Mouse (Mus musculus) limb, embryonic 14.5 days (tissue): ENCODE measurements around the gene Poldip3. TPM values are rescaled to one million over a fixed set of nuclear protein-coding genes. Genes with fewer than 3 reads are reported as not detected.

ENCODE experiments used
- ATAC-seq: fragments of 200-750 bp; cut with Nextera tagmentation; 2 replicates; pipeline ENCODE4 v1.8.0; 2017; ENCODE audit warnings: low read depth, moderate number of reproducible peaks, moderate TSS enrichment; ENCODE audit not compliant: low FRiP score
- DNase-seq: peaks from one replicate; pipeline ENCODE4 v3.0.0-alpha.2; 2015; ENCODE audit warnings: low spot score
- H3K27ac ChIP-seq: fragments of 300-500 bp; sonication (generic); replicated peaks from 2 replicates; pipeline ENCODE4 v1.5.1; 2014; ENCODE audit warnings: low read depth, mild to moderate bottlenecking, low read length, moderate library complexity, mixed read lengths
- H3K27me3 ChIP-seq: fragments of 300-500 bp; sonication (generic); 2 replicates; pipeline ENCODE4 v1.6.1; 2014; ENCODE audit warnings: low read length, mixed read lengths; ENCODE audit not compliant: control insufficient read depth, insufficient read depth
- H3K36me3 ChIP-seq: fragments of 300-500 bp; sonication (generic); 2 replicates; pipeline ENCODE4 v1.6.1; 2014; ENCODE audit warnings: mild to moderate bottlenecking, low read length, moderate library complexity, mixed read lengths; ENCODE audit not compliant: control insufficient read depth, insufficient read depth
- H3K4me1 ChIP-seq: fragments of 300-500 bp; sonication (generic); 2 replicates; pipeline ENCODE4 v1.6.1; 2014; ENCODE audit warnings: antibody characterized with exemption, low read length, mixed read lengths; ENCODE audit not compliant: control insufficient read depth, insufficient read depth
- H3K4me2 ChIP-seq: fragments of 300-500 bp; sonication (generic); replicated peaks from 2 replicates; pipeline ENCODE4 v1.6.1; 2014; ENCODE audit warnings: low read depth, mild to moderate bottlenecking, low read length, moderate library complexity; ENCODE audit not compliant: severe bottlenecking
- H3K4me3 ChIP-seq: fragments of 300-500 bp; sonication (generic); replicated peaks from 2 replicates; pipeline ENCODE4 v1.5.1; 2014; ENCODE audit warnings: low read length
- H3K9ac ChIP-seq: fragments of 300-500 bp; sonication (generic); 2 replicates; pipeline ENCODE4 v1.6.1; 2014; ENCODE audit warnings: mild to moderate bottlenecking, low read depth, low read length, moderate library complexity; ENCODE audit not compliant: severe bottlenecking
- H3K9me3 ChIP-seq: fragments of 300-500 bp; sonication (generic); 2 replicates; pipeline ENCODE4 v1.6.1; 2016; ENCODE audit warnings: low read length; ENCODE audit not compliant: control insufficient read depth
- POLR2A ChIP-seq: fragments of 200-500 bp; IDR thresholded peaks from 2 replicates; pipeline ENCODE4 v1.8.0; 2012; ENCODE audit warnings: inconsistent platforms, mild to moderate bottlenecking, moderate library complexity, borderline replicate concordance; ENCODE audit not compliant: insufficient read depth, insufficient read length; ENCODE audit errors: extremely low read depth
- WGBS: fragments of 180-500 bp; shearing (Covaris S2); extraction: QIAGEN DNeasy Blood & Tissue Kit; methylation state at CpG from one replicate; pipeline ENCODE4 v1.1.7; 2014; 5-methylcytosine and 5-hydroxymethylcytosine counted together
- polyA plus RNA-seq, 2 experiments: library from polyadenylated mRNA; depleted of rRNA in 1 of 2; stranded (reverse) in 1 of 2; unstranded in 1 of 2; fragments of >200 nt; fragmentation: Nextera tagmentation in 1 of 2; extraction: Ambion mirVana in 1 of 2; gene quantifications; 2 replicates each; pipeline versions ENCODE4 v1.2.1 to v1.2.3; 2012 to 2014

The Poldip3 gene
- polyA plus RNA-seq, 2 experiments = 88.2 to 150 TPM

DNA sequence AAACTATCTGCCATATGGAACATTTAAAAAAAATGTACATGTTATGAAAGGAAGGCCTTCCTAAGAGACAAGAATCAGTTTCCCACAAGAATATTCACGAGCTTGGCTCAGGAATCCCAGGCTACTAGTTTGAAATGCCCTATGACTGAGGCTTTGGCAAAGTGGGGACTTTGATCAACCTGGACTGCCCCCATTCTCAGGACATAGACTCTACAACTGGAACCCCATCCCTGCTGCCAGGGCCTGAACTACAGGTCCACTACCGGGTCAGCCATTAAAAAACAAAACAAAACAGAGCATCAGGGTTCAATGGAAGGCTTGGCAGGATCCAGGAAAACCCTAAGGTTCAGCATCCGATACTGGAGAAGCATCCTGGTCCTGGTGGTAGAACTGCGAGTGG, 1.5 kb upstream of the Poldip3 start:
- H3K9ac ChIP-seq = no peak overlapping the region
- no peak for TF ChIP-seq POLR2A
- no peak for ATAC-seq
- no peak overlapping the region for H3K4me2 ChIP-seq
- WGBS = 92% methylated on average over 4 of the region's 4 CpGs
- no peaks in the 10 kb centered on the region for H3K27me3 ChIP-seq
- H3K4me3 ChIP-seq = no peak overlapping the region
- DNase-seq = no peak
- H3K4me1 ChIP-seq = peaks cover 7% of the 10 kb centered on the region
- H3K9me3 ChIP-seq = no peaks in the 10 kb centered on the region
- peaks cover 22% of the 10 kb centered on the region for H3K36me3 ChIP-seq
- no peak overlapping the region for H3K27ac ChIP-seq

DNA sequence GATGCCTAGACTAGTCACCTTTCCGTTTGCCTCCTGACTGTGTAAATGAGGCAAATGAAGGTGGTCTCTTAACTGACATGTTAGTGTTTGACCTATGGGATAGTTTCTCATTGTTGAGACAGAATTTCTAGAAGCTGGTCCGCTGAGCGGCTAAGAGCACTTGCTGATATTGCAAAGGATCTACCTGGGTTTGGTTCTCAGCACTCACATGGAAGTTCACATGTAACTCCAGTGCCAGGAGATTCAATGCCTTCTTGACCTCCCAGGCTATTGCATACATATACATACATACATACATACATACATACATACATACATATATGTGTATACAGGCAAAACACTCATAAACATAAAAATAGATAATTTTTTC, 874 bp upstream of the Poldip3 start:
- peak overlapping the region; percentile 98 for H3K27ac ChIP-seq
- peak overlapping the region; percentile 82 for H3K4me2 ChIP-seq
- H3K27me3 ChIP-seq = no peaks in the 10 kb centered on the region
- peaks cover 28% of the 10 kb centered on the region for H3K36me3 ChIP-seq
- peak overlapping the region; percentile 93; the same call in 1 of the 2 replicates for H3K4me3 ChIP-seq
- peaks cover 7% of the 10 kb centered on the region for H3K4me1 ChIP-seq
- no peaks in the 10 kb centered on the region for H3K9me3 ChIP-seq
- H3K9ac ChIP-seq = peak overlapping the region; percentile 97
- no peak for TF ChIP-seq POLR2A
- DNase-seq (no peak), ATAC-seq (no peak)
- 17% methylated on average over 3 of the region's 3 CpGs for WGBS

DNA sequence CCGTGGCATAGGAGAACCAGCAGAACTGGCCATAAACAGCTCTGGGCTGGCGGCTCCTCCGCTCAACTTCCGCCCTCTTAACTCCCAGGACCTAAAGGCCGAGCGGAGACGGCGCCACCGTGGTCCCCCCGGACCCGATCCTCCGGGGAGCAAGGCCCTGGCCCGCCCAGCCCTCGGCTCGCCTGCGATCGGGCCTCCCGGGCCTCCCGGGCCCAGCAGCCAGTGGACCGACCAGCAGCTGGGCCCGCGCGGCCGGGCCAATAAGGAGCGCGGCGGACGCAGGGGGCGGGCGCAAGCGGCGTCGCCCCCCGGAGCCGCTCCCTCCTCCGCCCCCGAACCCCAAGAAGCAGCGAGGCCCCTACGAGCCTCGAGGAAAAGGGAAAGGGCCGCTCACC, 386 bp downstream of the Poldip3 start:
- peaks cover 7% of the 10 kb centered on the region for H3K4me1 ChIP-seq
- 1% methylated on average over 35 of the region's 41 CpGs for WGBS
- DNase-seq (peak; percentile 73), ATAC-seq (peak; percentile 74)
- no peaks in the 10 kb centered on the region for H3K9me3 ChIP-seq
- no peaks in the 10 kb centered on the region for H3K27me3 ChIP-seq
- H3K4me2 ChIP-seq = peak overlapping the region; percentile 82
- H3K9ac ChIP-seq = peak overlapping the region; percentile 97
- H3K27ac ChIP-seq = peak overlapping the region; percentile 98
- peak overlapping the region; percentile 93 for H3K4me3 ChIP-seq
- TF ChIP-seq POLR2A = no peak
- H3K36me3 ChIP-seq = peaks cover 26% of the 10 kb centered on the region

DNA sequence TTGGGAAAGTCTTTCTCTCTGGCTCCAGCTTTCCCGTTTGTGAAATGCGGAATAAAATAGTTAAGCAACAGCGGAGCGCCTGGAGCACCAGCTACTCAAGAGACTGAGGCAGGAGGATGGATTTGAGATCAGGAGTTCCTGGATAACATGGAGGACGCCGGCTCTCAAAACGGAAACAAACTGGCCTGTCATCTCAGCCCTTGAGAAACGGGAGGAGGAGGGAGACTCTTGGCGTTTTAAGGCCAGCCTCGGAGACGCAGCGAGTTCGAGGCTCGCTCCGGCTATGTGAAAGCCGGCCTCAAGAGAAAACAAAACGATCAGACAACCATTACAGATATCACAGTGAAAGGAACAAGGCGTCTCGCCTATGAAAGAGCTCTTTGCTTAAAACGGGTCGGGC, 789 bp downstream of the Poldip3 start:
- peaks cover 7% of the 10 kb centered on the region for H3K4me1 ChIP-seq
- H3K27me3 ChIP-seq = no peaks in the 10 kb centered on the region
- WGBS = 3% methylated on average over 21 of the region's 21 CpGs
- H3K9ac ChIP-seq = peak overlapping the region; percentile 97
- DNase-seq (no peak), ATAC-seq (no peak)
- H3K36me3 ChIP-seq = peaks cover 22% of the 10 kb centered on the region
- H3K9me3 ChIP-seq = no peaks in the 10 kb centered on the region
- H3K4me2 ChIP-seq = peak overlapping the region; percentile 82
- peak overlapping the region; percentile 93 for H3K4me3 ChIP-seq
- H3K27ac ChIP-seq = peak overlapping the region; percentile 98
- no peak for TF ChIP-seq POLR2A

DNA sequence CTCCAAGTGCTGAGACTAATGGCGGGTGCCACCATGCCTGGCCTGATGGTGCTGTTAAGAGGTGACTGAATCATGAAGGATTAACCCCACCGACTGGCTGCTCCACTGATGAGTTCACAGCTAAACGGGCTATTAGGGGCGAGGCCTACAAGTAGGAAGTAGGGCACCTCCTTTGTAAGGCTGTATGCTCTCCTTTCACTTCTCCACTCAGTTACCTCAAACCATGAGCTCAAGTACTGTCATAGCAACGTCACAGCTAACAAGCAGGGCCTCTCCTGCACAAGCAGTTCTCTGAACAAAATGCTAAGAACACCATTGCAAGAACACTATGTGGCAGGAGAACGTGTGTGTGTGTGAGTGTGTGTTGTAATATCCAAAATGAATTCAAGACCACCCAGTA, 3.6 kb downstream of the Poldip3 start:
- Histone ChIP-seq H3K4me1 (peaks cover 7% of the 10 kb centered on the region), H3K27ac (no peak overlapping the region), H3K4me2 (no peak overlapping the region), H3K9me3 (no peaks in the 10 kb centered on the region), H3K9ac (no peak overlapping the region), H3K4me3 (no peak overlapping the region), H3K36me3 (peaks cover 22% of the 10 kb centered on the region), H3K27me3 (no peaks in the 10 kb centered on the region)
- DNase-seq (no peak), ATAC-seq (no peak)
- TF ChIP-seq POLR2A = no peak
- WGBS = 90% methylated on average over 6 of the region's 6 CpGs

DNA sequence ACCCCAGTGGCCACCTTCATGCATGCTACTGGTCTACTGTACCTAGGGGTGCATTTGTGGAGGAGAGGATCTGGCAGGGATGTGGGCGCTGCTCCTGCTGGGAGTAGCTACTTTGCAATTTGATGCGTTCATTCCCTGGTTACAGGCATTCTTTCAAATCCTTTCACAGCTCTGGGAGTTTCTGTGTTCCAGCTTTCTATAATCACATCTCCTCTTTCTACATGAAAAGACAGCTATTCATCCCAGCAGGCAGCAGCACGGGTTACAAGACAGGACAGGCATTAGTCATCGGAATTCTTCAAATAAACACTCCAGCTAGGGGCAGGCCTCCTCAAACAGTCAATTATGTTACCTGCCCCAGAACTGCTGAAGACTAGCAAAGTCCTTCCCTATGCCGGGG, 6.3 kb downstream of the Poldip3 start:
- H3K9ac ChIP-seq = no peak overlapping the region
- H3K4me2 ChIP-seq = no peak overlapping the region
- no peak overlapping the region for H3K27ac ChIP-seq
- H3K36me3 ChIP-seq = peaks cover 33% of the 10 kb centered on the region
- H3K4me1 ChIP-seq = peaks cover 3% of the 10 kb centered on the region; the same call in 1 of the 2 replicates
- H3K9me3 ChIP-seq = no peaks in the 10 kb centered on the region
- TF ChIP-seq POLR2A = no peak
- 62% methylated on average over 5 of the region's 5 CpGs for WGBS
- ATAC-seq (no peak), DNase-seq (no peak)
- no peak overlapping the region for H3K4me3 ChIP-seq
- H3K27me3 ChIP-seq = no peaks in the 10 kb centered on the region
